Mouse (Mus musculus): ENCODE results near the gene Tcf7l2.

DNA sequence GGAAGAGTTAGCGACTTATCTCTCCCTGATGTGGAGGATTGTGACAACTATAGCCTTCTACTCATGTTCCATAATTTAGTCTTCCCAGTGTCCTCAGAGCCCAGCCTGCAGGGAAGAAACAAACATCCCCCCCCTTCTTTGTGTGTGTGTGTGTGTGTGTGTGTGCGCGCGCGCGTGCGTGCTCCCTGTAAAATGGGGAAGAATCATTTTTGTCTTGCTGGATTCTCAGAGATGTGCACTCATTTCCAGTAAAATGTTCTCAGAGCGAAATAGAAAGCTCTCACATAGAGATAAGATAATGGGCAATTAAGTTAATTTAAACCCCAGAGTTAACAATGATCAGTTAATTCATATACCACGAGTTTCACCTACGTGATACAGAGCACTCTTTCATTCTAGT is 112.8 kb downstream of the Tcf7l2 start:
- TF ChIP-seq TAL1 (IDR thresholded peaks at IDR 0.05; ENCODE audit: low read length): no peak
- no peak for TF ChIP-seq GATA1 (IDR thresholded peaks at IDR 0.05; ENCODE audit: low read length)
